Mouse (Mus musculus) E14TG2a.4 (cell line): ENCODE measurements around the gene B230217C12Rik.
"Not testable (repeated sequence)": the region's sequence is repeated elsewhere in the genome, so short reads cannot be mapped to it uniquely, and the experiment has no call there.

Experiments used
- H3K27me3 ChIP-seq: 2 replicates; pipeline ENCODE4 v1.6.1; 2014; ENCODE audit warnings: low read length, control low read depth; ENCODE audit not compliant: insufficient read depth
- H3K36me3 ChIP-seq: 2 replicates; pipeline ENCODE4 v1.6.1; 2014; ENCODE audit warnings: low read length, control low read depth; ENCODE audit not compliant: insufficient read depth
- H3K4me1 ChIP-seq: replicated peaks from 2 replicates; pipeline ENCODE4 v1.6.1; 2014; ENCODE audit warnings: low read depth, low read length, control low read depth
- H3K4me3 ChIP-seq: replicated peaks from 2 replicates; pipeline ENCODE4 v1.5.1; 2014; ENCODE audit warnings: mild to moderate bottlenecking, low read length
- H3K9me3 ChIP-seq: 2 replicates; pipeline ENCODE4 v1.6.1; 2014; ENCODE audit warnings: low read length, control low read depth
- CTCF ChIP-seq: conservative IDR thresholded peaks from 2 replicates; pipeline ENCODE4 v1.5.1; 2014; ENCODE audit warnings: low read length
- NANOG ChIP-seq: IDR thresholded peaks from 2 replicates; pipeline ENCODE4 v1.6.1; 2014; ENCODE audit warnings: borderline replicate concordance, low read length, mixed read lengths
- POU5F1 ChIP-seq: IDR thresholded peaks from 2 replicates; pipeline ENCODE4 v1.6.1; 2014; ENCODE audit warnings: low read length, borderline replicate concordance

The B230217C12Rik gene

DNA sequence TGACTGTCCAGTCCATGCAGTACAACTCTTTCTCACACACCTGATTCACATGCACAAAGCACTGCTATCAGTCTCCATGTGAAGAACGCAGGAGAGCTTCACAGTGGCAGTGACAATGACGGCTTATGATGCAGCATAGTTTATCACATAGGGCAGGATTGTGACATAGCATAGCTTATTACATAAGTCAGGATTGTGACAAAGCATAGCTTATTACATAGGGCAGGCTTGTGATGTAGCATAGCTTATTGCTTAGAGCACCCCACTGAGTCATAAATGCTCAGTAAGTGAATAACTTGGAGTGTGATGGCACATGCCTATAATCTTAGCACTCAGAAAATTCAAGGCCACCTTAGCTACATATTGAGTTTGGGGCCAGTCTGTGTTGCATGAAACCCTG lies 14.9 kb downstream of the B230217C12Rik start:
- Histone ChIP-seq H3K4me1 (peaks cover 4% of the 10 kb centered on the region), H3K36me3 (no peaks in the 10 kb centered on the region), H3K27me3 (no peaks in the 10 kb centered on the region), H3K9me3 (no peaks in the 10 kb centered on the region), H3K4me3 (no peak overlapping the region)
- TF ChIP-seq CTCF (no peak), POU5F1 (no peak), NANOG (no peak)

DNA sequence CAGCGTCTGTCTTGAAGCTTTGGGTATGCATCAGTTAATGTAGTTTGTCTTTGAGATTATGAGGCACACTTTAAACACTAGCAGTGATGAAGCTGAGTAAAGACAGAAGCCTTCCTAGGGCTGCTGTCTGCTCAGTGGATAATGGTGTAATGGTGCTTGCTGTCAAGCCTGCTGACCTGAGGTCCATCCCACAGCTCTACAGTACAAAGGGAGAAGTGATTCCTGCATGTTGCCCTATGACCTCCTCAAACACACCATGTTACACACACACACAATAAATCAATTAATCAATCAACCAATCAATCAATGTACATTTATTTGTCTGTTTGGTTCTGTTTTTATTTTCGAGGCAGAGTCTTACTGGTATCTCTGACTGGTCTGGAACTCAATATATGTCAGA lies 21.6 kb downstream of the B230217C12Rik start:
- Histone ChIP-seq H3K27me3 (no peaks in the 10 kb centered on the region), H3K9me3 (no peaks in the 10 kb centered on the region), H3K4me3 (no peak overlapping the region), H3K36me3 (no peaks in the 10 kb centered on the region), H3K4me1 (peaks cover 3% of the 10 kb centered on the region)
- TF ChIP-seq POU5F1, result no peak
- no peak for TF ChIP-seq CTCF
- no peak for TF ChIP-seq NANOG

DNA sequence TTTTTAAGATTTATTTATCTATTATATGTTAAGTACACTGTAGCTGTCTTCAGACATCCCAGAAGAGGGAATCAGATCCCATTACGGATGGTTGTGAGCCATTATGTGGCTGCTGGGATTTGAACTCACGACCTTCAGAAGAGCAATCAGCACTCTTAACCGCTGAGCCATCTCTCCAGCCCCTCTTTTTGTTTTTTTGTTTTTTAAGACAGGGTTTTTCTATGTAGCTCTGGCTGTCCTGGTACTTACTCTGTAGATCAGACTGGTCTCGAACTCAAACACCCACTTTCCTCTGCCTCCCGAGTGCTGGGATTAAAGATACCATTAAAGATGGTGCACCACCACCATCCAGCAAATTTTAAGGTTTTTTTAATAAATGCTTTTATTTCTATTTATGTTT lies 24.8 kb downstream of the B230217C12Rik start:
- Histone ChIP-seq H3K4me3 (no peak overlapping the region), H3K36me3 (no peaks in the 10 kb centered on the region), H3K27me3 (no peaks in the 10 kb centered on the region), H3K4me1 (peaks cover 3% of the 10 kb centered on the region), H3K9me3 (no peaks in the 10 kb centered on the region)
- TF ChIP-seq POU5F1, result no peak
- TF ChIP-seq NANOG, result no peak
- TF ChIP-seq CTCF, result no peak

DNA sequence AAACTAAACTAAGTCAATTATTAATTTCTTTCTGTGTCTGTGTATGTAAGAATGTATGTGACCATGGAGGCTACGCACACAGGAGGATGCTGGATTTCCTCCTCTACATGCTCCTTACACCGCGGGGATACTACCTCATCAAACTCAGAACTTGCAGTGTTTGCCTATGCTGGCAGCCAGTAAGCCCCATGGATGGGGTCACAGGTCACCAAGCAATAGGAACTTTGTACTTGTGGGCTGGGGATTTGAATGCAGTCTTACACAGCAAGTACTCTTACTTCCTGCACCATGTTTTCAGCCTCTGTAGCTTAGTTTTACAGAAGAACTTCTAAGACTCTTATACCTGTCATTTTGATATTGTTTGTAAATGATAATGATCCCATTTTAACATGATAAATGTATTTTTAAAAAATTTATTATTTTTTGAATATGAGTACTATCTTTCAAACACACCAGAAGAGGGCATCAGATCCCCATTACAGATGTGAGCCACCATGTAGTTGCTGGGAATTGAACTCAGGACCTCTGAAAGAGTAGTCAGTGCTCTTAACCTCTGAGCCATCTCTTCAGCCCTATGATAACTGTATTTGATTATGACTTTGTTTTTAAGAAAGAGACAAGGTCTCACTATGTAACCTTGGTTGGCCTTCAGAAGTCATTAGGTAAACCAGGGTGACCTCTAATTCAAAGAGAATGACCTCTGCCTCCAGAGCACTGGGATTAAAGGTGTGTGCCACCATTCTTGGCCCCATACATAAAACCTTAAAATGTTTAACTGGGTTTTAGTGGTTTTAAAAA lies 25.7 kb downstream of the B230217C12Rik start:
- H3K4me1 ChIP-seq, result peaks cover 3% of the 10 kb centered on the region
- H3K36me3 ChIP-seq, result no peaks in the 10 kb centered on the region
- no peaks in the 10 kb centered on the region for H3K27me3 ChIP-seq
- H3K9me3 ChIP-seq, result no peaks in the 10 kb centered on the region
- no peak overlapping the region for H3K4me3 ChIP-seq
- no peak for TF ChIP-seq POU5F1
- no peak for TF ChIP-seq CTCF
- no peak for TF ChIP-seq NANOG

DNA sequence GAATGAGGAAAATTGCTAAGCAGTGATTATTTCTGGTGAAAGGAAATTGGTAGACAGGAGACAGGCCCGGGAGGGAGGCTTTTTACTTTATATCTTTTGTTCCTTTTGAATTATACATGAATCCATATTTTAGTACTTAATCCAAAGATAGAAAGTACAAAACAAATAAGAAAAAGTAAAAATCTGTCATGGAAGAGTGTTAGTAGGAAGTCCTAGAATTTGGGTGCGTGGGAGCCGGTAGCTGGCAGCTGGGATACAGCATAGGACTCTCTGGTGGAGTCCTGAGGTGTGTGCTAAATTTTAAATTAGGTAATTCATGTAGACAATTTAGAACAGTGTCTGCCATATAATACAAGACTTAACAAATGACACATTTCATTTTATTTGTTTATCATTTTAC lies 27.0 kb downstream of the B230217C12Rik start:
- TF ChIP-seq POU5F1 (no peak), CTCF (no peak)
- Histone ChIP-seq H3K9me3 (no peaks in the 10 kb centered on the region), H3K36me3 (no peaks in the 10 kb centered on the region), H3K4me3 (no peak overlapping the region), H3K4me1 (peaks cover 3% of the 10 kb centered on the region), H3K27me3 (no peaks in the 10 kb centered on the region)

DNA sequence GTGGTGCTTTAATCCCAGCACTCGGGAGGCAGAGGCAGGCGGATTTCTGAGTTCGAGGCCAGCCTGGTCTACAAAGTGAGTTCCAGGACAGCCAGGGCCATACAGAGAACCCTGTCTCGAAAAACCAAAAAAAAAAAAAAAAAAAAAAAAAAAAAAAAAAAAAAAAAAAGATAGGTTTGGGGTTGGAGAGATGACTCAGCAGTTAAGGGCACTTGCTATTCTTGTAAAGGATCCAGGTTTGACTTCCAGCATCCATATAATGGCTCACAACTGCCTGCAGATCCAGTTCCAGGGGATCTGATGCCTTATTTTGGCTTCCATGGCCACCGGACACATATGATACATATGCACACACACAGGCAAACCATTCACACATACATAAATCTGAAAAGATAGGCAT lies 31.8 kb downstream of the B230217C12Rik start:
- not testable (repeated sequence) for H3K36me3 ChIP-seq, H3K27me3 ChIP-seq, H3K9me3 ChIP-seq, H3K4me3 ChIP-seq, H3K4me1 ChIP-seq

DNA sequence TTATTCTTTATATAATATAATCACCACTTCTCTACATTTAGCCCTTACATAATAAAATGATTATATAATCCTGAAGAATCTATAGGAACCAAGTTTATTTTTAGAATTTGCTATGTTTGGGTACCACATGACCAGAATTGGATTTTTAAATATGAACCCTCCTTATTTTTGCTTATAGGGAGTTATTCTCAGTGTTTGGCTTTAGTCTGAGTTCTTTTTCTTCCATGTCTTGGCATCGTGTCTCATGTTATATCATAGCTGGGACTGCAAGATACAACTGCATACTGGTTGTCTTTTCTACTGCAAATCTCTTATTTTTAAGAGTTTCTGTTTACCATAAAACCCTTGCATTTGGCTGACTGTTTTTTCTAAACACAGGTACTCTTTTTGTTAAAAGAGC lies 33.8 kb downstream of the B230217C12Rik start:
- H3K36me3 ChIP-seq, result no peaks in the 10 kb centered on the region
- no peaks in the 10 kb centered on the region for H3K27me3 ChIP-seq
- H3K4me1 ChIP-seq, result no peaks in the 10 kb centered on the region
- TF ChIP-seq NANOG (no peak), POU5F1 (no peak), CTCF (no peak)
- no peak overlapping the region for H3K4me3 ChIP-seq
- no peaks in the 10 kb centered on the region for H3K9me3 ChIP-seq

DNA sequence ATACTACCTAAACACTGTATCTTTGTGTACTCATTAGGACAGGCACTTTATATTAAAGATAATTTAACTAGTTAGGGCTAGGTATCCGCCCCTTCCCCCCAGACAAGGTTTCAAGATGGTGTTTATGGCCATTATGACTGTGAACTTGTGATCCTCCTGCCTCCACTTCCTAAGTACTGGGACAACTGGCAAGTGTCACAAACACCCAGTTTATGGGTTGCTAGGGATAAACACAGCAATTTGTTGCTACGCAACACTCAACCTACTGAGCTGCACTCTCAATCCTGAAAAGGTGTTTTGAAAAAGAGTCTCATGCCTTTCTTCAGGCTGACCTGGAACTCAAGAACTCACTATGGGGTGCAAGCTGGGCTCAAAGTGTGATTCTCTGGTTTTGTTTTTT lies 36.8 kb downstream of the B230217C12Rik start:
- no peaks in the 10 kb centered on the region for H3K36me3 ChIP-seq
- H3K4me1 ChIP-seq, result no peaks in the 10 kb centered on the region
- H3K9me3 ChIP-seq, result no peaks in the 10 kb centered on the region
- no peaks in the 10 kb centered on the region for H3K27me3 ChIP-seq
- H3K4me3 ChIP-seq, result no peak overlapping the region
- TF ChIP-seq POU5F1, result no peak
- TF ChIP-seq NANOG, result no peak
- no peak for TF ChIP-seq CTCF

DNA sequence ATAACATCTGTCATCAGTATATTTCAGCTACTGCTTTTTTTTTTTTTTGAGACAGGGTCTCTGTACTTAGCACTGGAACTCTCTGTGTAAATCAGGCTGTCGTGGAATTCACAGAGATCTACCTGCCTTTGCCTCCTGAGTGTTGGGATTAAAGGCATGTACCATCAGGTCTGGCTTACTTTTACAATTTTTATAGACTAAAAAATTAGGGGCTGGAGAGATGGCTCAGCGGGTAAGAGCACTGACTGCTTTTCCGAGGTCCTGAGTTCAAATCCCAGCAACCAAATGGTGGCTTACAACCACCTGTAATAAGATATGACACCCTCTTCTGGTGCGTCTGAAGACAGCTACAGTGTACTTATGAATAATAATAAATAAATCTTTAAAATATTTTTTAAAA lies 39.8 kb downstream of the B230217C12Rik start:
- Histone ChIP-seq H3K36me3 (no peaks in the 10 kb centered on the region), H3K27me3 (no peaks in the 10 kb centered on the region), H3K4me1 (peaks cover 12% of the 10 kb centered on the region), H3K9me3 (no peaks in the 10 kb centered on the region), H3K4me3 (no peak overlapping the region)
- TF ChIP-seq CTCF, result no peak
- TF ChIP-seq NANOG, result no peak
